Mouse (Mus musculus): ENCODE data around the gene Gm20388. TPM values are rescaled to one million over a fixed set of nuclear protein-coding genes. Genes with fewer than 3 reads are reported as not detected.
A peak's percentile ranks its signal among the peaks of the same experiment; 100 is the strongest.

Gene Gm20388
- polyA plus RNA-seq, 1 experiment from 2014 or later: not detected

DNA sequence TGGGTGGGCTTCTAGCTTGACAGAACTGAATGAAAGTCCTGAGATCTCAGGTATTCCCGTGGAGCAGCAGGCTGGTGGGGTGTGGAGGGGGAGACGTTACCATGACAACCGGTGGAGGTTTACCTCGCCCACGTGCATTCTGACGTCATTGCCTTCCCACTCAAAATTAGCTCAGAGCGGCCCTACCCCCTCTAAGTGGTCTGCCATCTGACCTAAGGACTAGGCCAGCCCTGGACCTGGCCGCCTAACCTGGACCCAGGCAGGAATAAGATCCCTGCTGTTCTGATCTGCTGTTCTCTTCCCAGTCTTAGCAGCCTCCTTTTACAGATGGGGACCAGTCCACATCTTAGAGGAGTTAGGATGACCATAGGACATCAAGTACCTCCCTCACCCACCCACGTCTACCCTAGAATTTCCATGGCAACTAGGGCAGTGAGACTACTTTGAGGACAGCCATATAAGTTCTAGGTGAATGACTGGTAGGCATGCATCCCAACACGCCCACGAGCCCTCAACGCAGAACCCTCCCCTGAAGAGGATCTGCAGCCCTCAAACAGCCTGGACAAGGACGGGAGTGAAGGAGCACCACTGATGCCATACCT lies 3324.4 kb downstream of the Gm20388 start:
- H3K4me2 ChIP-seq: peak overlapping the region; percentile 91

DNA sequence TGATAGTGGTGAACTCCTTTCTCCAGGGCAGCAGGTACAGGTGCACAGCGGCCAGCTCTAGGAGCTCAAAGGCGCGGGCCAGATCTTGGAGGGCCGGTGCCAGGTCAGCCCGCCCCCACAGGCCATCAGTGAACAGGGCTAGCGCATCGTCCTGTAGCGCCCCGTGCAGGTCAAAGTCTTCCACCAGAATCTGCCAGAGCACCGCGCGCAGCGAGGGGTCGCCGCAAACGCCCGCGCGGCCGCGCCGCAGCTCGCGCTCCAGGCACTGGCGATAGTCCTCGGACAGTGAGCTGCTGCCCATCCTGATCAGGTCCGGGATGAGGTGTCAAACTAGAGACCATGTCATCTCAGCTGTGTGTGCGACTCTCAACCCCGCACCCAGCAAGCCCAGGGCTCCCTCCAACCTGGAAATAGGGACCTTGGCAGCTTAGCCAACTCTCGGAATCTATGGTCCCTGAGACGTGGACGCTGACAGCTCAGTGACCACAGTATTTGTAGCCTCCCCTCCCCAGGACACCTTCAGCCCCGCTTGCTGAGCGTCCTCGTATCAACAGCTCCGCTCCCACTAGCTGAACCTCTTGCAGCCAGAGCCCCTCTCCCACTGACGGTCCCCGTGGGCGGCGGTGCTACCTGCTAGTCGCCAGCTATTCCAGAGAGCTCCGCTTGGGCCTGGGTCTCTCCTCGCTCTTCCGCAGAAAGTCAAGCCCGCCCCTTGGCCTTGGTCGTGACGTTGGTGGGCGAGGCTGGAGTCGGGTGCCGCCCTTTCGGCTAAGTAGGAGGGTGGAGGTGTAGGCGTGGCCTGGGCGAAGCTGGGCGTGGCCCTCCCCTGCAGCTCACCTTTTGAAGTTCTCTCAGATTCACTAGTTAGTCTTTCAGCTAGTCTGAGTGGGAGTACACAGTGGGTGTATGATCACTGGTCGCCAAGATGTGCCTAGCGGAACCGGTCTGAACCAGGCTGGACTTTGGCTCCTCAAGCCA lies 3325.2 kb downstream of the Gm20388 start, which contains the start of gene Spata2l:
Spata2l (minus strand) TSS at position 714 of the 978 bp plus-strand sequence.
- H3K4me3 ChIP-seq: peak within 1 kb of the TSS; percentile 64
- H3K36me3 ChIP-seq: no peaks in the 10 kb centered on the region
- no peak within 1 kb of the TSS for H3K27ac ChIP-seq
- 2% methylated on average over 57 of the region's 57 CpGs for WGBS (ENCODE audit: insufficient replicate concordance)
- peaks cover 31% of the 10 kb centered on the region for H3K27me3 ChIP-seq (replicated peaks)
- H3K4me1 ChIP-seq: peaks cover 21% of the 10 kb centered on the region
- H3K9me3 ChIP-seq (replicated peaks): no peaks in the 10 kb centered on the region
- H3K4me2 ChIP-seq: peak within 1 kb of the TSS; percentile 91
- H3K9ac ChIP-seq: peak within 1 kb of the TSS; percentile 64
- peak; percentile 86 for ATAC-seq

More for the DNA sequence above, 3324.4 kb downstream of the Gm20388 start:
- no peaks in the 10 kb centered on the region for H3K9me3 ChIP-seq (replicated peaks)
- H3K4me3 ChIP-seq: peak overlapping the region; percentile 64
- H3K4me1 ChIP-seq: peaks cover 21% of the 10 kb centered on the region
- peaks cover 31% of the 10 kb centered on the region for H3K27me3 ChIP-seq (replicated peaks)
- peak overlapping the region; percentile 64; the same call in 1 of the 2 replicates for H3K9ac ChIP-seq
- H3K36me3 ChIP-seq: no peaks in the 10 kb centered on the region
- WGBS (ENCODE audit: insufficient replicate concordance): 35% methylated on average over 13 of the region's 13 CpGs
- H3K27ac ChIP-seq: no peak overlapping the region
- no peak for ATAC-seq

DNA sequence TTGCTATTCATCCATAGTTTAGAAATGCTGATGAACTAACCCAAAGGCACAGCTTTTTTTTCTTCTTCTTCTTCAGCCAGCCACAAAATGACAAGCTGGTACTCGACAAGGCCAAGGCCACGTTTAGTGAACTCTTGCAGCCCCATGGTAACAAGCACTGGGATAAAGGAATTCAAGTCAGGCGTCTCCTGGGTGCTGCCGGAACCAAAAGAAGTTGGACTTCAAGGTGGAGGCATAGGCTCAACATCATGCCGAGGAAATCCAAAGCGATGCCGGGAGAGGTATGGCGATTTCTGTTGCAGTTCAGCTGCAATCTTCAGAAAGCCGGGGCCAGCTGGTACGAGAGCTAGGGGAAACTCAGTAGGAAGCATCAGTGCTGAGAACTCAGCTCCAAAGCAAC lies 3328.8 kb downstream of the Gm20388 start:
- Histone ChIP-seq H3K9ac (no peak overlapping the region), H3K4me3 (no peak overlapping the region), H3K9me3 (replicated peaks) (no peaks in the 10 kb centered on the region), H3K36me3 (peaks cover 8% of the 10 kb centered on the region; the same call in 1 of the 2 replicates), H3K4me2 (no peak overlapping the region), H3K4me1 (peaks cover 21% of the 10 kb centered on the region), H3K27me3 (replicated peaks) (peaks cover 15% of the 10 kb centered on the region), H3K27ac (no peak overlapping the region)
- no peak for ATAC-seq
- 79% methylated on average over 10 of the region's 10 CpGs for WGBS (ENCODE audit: insufficient replicate concordance)

DNA sequence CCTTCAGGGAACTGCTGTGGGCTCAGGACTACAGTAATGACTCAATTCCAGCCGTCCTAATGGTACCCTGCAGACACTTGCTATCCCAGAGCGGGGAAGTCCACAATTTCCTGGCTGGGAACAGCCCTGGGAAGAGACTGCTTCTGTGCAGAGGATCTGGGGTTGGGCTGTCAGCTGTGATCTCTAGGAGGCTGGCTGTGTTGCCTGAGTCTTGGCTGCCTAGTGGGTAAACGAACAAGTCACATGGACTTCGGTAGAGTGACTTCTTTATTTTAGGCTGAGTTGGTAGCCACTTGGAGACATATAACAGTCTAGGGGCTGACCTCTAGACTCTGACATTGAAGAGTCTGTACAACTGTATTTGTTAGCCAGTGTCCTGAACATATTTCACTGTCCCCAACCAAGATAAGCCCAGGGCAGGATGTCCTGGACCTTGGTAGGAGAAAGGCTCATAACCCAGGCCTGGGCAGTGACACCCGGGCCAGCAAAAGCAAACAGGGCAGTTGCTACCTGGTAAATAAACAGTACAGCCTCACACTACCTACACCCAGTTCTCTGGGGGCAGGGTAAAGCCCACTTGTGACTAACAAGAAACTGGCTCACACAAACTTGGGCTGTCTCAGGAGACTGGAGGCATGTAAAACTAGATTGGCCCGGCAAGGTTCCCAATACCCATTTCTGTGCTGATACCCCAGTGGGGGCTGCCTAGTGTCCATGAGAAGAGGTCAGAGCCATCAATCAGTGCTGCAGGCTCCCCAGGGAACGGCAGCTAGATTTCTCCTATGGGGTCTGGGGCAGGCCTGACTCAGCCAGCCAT lies 3331.7 kb downstream of the Gm20388 start:
- Histone ChIP-seq H3K27ac (no peak overlapping the region), H3K27me3 (replicated peaks) (no peaks in the 10 kb centered on the region), H3K4me3 (no peak overlapping the region), H3K9me3 (replicated peaks) (no peaks in the 10 kb centered on the region), H3K9ac (no peak overlapping the region), H3K4me1 (no peaks in the 10 kb centered on the region; the same call in 1 of the 2 replicates), H3K36me3 (peaks cover 36% of the 10 kb centered on the region), H3K4me2 (no peak overlapping the region)
- WGBS (ENCODE audit: insufficient replicate concordance): 72% methylated on average over 7 of the region's 7 CpGs
- ATAC-seq: no peak

DNA sequence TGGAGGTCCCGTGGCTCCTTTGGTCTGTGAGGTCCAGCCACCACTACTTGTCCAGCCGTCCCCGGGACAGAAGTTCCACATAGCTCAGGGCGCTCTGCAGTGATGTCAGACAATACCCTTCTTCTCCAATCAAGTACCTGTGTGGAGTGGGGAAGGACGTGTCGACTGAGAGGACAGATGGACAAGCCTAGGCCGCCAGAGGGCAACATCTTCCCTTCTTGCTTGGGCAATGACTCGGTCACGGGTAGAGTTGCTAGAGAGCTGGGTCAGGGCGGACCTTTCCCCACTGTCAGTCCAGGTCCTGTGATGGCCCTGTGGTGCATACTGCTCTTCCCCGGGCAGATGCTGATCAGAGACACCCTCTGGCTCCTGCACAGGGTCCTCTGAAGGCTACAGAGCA lies 3332.4 kb downstream of the Gm20388 start:
- WGBS (ENCODE audit: insufficient replicate concordance): 64% methylated on average over 11 of the region's 11 CpGs
- no peak for ATAC-seq
- H3K27ac ChIP-seq: no peak overlapping the region

DNA sequence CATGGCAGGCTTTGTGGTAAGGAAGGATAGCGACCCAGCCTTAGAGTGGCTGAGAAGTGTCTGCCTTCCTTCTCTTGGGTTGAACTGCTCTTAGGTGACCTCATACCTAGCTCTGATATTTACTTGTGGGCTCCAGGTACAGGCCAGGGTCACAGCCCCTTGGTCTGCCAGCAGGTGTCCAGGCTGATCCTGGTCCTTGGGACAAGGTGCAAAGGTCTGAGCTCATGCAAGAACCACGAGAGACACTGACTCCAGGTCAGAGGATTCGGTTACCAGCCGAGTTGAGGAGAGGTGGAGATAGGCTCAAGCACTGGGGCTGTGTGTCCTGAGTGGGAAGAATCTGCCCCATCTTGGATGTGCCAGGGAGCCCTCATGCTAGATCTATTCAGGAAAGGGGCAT lies 3333.7 kb downstream of the Gm20388 start:
- Histone ChIP-seq H3K27ac (no peak overlapping the region), H3K4me1 (no peaks in the 10 kb centered on the region; the same call in 1 of the 2 replicates), H3K36me3 (peaks cover 56% of the 10 kb centered on the region), H3K27me3 (replicated peaks) (no peaks in the 10 kb centered on the region), H3K4me3 (no peak overlapping the region), H3K9ac (no peak overlapping the region), H3K9me3 (replicated peaks) (no peaks in the 10 kb centered on the region), H3K4me2 (no peak overlapping the region)
- 67% methylated on average over 4 of the region's 4 CpGs for WGBS (ENCODE audit: insufficient replicate concordance)
- no peak for ATAC-seq

More for the DNA sequence above, 3332.4 kb downstream of the Gm20388 start:
- H3K4me3 ChIP-seq: no peak overlapping the region
- H3K36me3 ChIP-seq: peaks cover 43% of the 10 kb centered on the region
- no peaks in the 10 kb centered on the region for H3K27me3 ChIP-seq (replicated peaks)
- no peak overlapping the region for H3K4me2 ChIP-seq
- no peaks in the 10 kb centered on the region; the same call in 1 of the 2 replicates for H3K4me1 ChIP-seq
- H3K9me3 ChIP-seq (replicated peaks): no peaks in the 10 kb centered on the region
- H3K9ac ChIP-seq: no peak overlapping the region

DNA sequence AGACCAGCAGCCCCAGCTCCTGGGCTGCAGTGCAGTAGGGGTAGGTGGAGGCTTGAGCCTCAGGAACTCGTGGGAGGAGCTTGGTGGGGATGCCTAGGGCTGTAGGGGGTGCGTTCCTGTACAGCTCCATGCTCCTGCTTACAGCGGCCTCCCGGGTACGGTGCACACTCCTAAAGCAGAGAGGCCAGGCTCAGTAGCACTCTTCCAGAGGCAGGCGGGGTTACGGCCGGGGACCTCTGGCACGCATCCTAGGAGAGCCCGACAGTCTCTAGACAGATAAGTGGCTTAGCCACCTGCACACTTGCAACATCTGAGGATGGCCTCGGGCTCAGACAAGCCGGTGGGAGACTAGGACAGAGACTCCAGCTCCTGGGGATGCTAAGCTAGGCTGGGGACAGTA lies 3334.9 kb downstream of the Gm20388 start:
- H3K4me2 ChIP-seq: no peak overlapping the region
- no peak overlapping the region for H3K9ac ChIP-seq
- no peak overlapping the region for H3K27ac ChIP-seq
- H3K27me3 ChIP-seq (replicated peaks): no peaks in the 10 kb centered on the region
- no peaks in the 10 kb centered on the region; the same call in 1 of the 2 replicates for H3K4me1 ChIP-seq
- 83% methylated on average over 12 of the region's 12 CpGs for WGBS (ENCODE audit: insufficient replicate concordance)
- H3K36me3 ChIP-seq: peaks cover 63% of the 10 kb centered on the region
- 0 out of 2 replicates have a peak, but pooled peaks have one; percentile 10 for ATAC-seq
- H3K4me3 ChIP-seq: no peak overlapping the region
- H3K9me3 ChIP-seq (replicated peaks): no peaks in the 10 kb centered on the region

DNA sequence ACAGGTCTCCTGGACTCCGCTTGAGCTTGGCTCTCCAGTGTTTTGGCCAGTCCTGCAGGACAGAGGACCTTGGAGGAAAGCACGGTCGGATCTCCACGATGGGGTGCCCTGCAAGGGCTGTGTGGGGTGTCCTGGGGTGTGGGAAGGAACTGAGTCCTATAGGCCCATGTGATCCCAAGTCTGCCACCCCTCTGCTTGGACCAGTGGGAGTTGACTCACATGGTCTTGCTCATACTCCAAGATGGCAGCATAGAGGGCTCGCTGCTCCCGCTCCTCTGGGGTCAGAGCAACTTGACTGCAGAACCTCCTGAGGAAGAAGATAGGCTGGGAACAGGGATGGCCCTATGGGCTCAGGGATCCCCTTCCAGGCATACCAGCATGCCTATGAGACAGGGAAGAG lies 3337.1 kb downstream of the Gm20388 start:
- ATAC-seq: 0 out of 2 replicates have a peak, but pooled peaks have one; percentile 24
- WGBS (ENCODE audit: insufficient replicate concordance): 89% methylated on average over 6 of the region's 6 CpGs

DNA sequence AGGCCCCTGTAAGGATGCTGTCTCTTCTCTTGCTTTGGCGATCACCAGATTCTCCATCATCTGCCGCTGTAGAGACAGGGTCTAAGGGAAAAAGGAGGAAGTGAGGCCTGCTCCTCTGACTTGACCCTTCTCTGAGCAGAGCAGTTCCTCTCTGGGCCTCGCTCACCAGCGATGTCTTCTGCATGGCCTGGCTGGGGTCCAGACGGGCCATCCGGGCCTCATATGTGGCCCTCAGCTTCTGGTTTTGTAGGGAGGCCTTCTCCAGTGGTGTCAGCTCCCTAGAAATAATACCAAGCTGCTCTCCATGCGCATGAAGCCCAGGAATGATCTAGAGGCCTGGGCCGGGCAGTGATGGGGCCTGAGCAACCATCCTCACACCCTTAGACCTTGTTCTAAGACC lies 3338.0 kb downstream of the Gm20388 start:
- 67% methylated on average over 8 of the region's 8 CpGs for WGBS (ENCODE audit: insufficient replicate concordance)
- H3K4me1 ChIP-seq: peaks cover 13% of the 10 kb centered on the region
- H3K9ac ChIP-seq: no peak overlapping the region
- peaks cover 68% of the 10 kb centered on the region for H3K36me3 ChIP-seq
- no peak overlapping the region for H3K4me2 ChIP-seq
- H3K4me3 ChIP-seq: no peak overlapping the region
- H3K27ac ChIP-seq: no peak overlapping the region
- ATAC-seq: no peak
- no peaks in the 10 kb centered on the region for H3K27me3 ChIP-seq (replicated peaks)
- no peaks in the 10 kb centered on the region for H3K9me3 ChIP-seq (replicated peaks)

More for the DNA sequence above, 3337.1 kb downstream of the Gm20388 start:
- peaks cover 72% of the 10 kb centered on the region for H3K36me3 ChIP-seq
- H3K27ac ChIP-seq: no peak overlapping the region
- H3K9me3 ChIP-seq (replicated peaks): no peaks in the 10 kb centered on the region
- no peak overlapping the region for H3K4me2 ChIP-seq
- H3K27me3 ChIP-seq (replicated peaks): no peaks in the 10 kb centered on the region
- no peak overlapping the region for H3K4me3 ChIP-seq
- no peak overlapping the region for H3K9ac ChIP-seq
- H3K4me1 ChIP-seq: peaks cover 5% of the 10 kb centered on the region

DNA sequence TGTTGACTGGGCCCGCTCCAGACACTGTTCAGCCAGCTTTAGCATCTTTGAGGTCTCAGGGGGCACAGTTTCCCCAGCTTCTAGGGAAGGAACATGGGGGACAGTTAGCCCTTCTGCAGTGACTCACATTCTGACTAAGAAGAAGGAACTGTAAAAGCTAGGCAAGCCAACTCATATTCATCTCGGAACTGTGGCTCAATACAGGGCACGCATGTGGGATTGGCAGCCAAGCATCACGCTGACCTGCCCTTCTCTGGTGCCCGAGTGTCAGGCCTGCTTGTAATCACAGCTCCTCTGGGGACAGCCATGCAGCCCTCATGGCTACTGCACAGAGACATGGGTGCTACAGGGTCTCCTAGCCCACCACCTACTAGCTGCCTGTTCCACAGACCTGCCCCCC lies 3340.3 kb downstream of the Gm20388 start:
- Histone ChIP-seq H3K27me3 (replicated peaks) (no peaks in the 10 kb centered on the region), H3K9me3 (replicated peaks) (no peaks in the 10 kb centered on the region), H3K9ac (no peak overlapping the region), H3K4me2 (no peak overlapping the region), H3K4me3 (no peak overlapping the region), H3K36me3 (peaks cover 54% of the 10 kb centered on the region), H3K4me1 (peaks cover 27% of the 10 kb centered on the region), H3K27ac (no peak overlapping the region)
- no peak for ATAC-seq
- 87% methylated on average over 5 of the region's 5 CpGs for WGBS (ENCODE audit: insufficient replicate concordance)

DNA sequence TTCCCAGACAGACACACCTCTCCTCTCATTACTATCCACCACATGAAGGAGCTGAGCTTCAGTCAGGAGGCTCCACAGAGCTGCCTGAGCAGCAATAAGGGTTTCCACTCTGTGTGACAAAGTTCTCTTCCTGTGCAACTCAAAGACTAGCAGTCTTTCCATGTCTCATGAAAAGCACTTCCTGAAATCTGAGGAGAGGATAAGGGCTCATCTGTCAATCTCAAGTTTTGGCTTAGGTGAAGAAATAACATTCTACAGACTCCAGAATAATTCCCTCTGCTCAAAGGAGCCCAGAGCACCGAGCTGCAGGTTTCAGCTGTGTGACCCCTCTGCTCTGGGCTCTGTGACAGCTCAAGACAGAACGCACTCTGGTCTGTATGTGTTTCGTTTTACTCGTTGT lies 3342.3 kb downstream of the Gm20388 start:
- peak overlapping the region; percentile 92 for H3K9ac ChIP-seq
- no peak for ATAC-seq
- H3K27me3 ChIP-seq (replicated peaks): no peaks in the 10 kb centered on the region
- peak overlapping the region; percentile 95 for H3K4me3 ChIP-seq
- peak overlapping the region; percentile 81; the same call in 1 of the 2 replicates for H3K27ac ChIP-seq
- H3K36me3 ChIP-seq: peaks cover 53% of the 10 kb centered on the region
- H3K9me3 ChIP-seq (replicated peaks): no peaks in the 10 kb centered on the region
- peak overlapping the region; percentile 95 for H3K4me2 ChIP-seq
- WGBS (ENCODE audit: insufficient replicate concordance): 68% methylated on average over 4 of the region's 4 CpGs
- peaks cover 27% of the 10 kb centered on the region for H3K4me1 ChIP-seq

All from liver, embryonic 12.5 days (tissue).